Mouse (Mus musculus) neural tube, embryonic 12.5 days (tissue): ENCODE data around the gene Zbtb1. TPM values are rescaled to one million over a fixed set of nuclear protein-coding genes. Genes with fewer than 3 reads are reported as not detected.

Experiments used
- ATAC-seq: fragments of 200-750 bp; cut with Nextera tagmentation; 2 replicates; pipeline ENCODE4 v1.8.0; 2017; ENCODE audit warnings: low read depth, mild to moderate bottlenecking, moderate TSS enrichment, moderate library complexity; ENCODE audit not compliant: low FRiP score
- H3K27ac ChIP-seq: fragments of 300-500 bp; sonication (generic); 2 replicates; pipeline ENCODE4 v1.5.1; 2016
- H3K27me3 ChIP-seq: fragments of 300-500 bp; sonication (generic); replicated peaks from 2 replicates; pipeline ENCODE4 v1.6.1; 2016; ENCODE audit warnings: mild to moderate bottlenecking
- H3K36me3 ChIP-seq: fragments of 300-500 bp; sonication (generic); 2 replicates; pipeline ENCODE4 v1.6.1; 2016; ENCODE audit warnings: mild to moderate bottlenecking
- H3K4me1 ChIP-seq: fragments of 300-500 bp; sonication (generic); 2 replicates; pipeline ENCODE4 v1.6.1; 2016
- H3K4me2 ChIP-seq: fragments of 300-500 bp; sonication (generic); replicated peaks from 2 replicates; pipeline ENCODE4 v1.6.1; 2016; ENCODE audit warnings: mild to moderate bottlenecking
- H3K4me3 ChIP-seq: fragments of 300-500 bp; sonication (generic); 2 replicates; pipeline ENCODE4 v1.5.1; 2016
- H3K9ac ChIP-seq: fragments of 300-500 bp; sonication (generic); 2 replicates; pipeline ENCODE4 v1.6.1; 2016; ENCODE audit warnings: mild to moderate bottlenecking
- H3K9me3 ChIP-seq: fragments of 300-500 bp; sonication (generic); 2 replicates; pipeline ENCODE4 v1.6.1; 2016; ENCODE audit warnings: mild to moderate bottlenecking
- WGBS: fragments of 180-500 bp; shearing (Covaris S2); methylation state at CpG from one replicate; pipeline ENCODE4 v1.1.7; 2016; 5-methylcytosine and 5-hydroxymethylcytosine counted together
- polyA plus RNA-seq: library from polyadenylated mRNA; unstranded; fragments of >200 nt; fragmentation: Nextera tagmentation; extraction: Ambion mirVana; gene quantifications from 2 replicates; pipeline ENCODE4 v1.2.1, GENCODE M21; 2016

Zbtb1 gene
- polyA plus RNA-seq, 1 experiment from 2014 or later, result 7.0 TPM

DNA sequence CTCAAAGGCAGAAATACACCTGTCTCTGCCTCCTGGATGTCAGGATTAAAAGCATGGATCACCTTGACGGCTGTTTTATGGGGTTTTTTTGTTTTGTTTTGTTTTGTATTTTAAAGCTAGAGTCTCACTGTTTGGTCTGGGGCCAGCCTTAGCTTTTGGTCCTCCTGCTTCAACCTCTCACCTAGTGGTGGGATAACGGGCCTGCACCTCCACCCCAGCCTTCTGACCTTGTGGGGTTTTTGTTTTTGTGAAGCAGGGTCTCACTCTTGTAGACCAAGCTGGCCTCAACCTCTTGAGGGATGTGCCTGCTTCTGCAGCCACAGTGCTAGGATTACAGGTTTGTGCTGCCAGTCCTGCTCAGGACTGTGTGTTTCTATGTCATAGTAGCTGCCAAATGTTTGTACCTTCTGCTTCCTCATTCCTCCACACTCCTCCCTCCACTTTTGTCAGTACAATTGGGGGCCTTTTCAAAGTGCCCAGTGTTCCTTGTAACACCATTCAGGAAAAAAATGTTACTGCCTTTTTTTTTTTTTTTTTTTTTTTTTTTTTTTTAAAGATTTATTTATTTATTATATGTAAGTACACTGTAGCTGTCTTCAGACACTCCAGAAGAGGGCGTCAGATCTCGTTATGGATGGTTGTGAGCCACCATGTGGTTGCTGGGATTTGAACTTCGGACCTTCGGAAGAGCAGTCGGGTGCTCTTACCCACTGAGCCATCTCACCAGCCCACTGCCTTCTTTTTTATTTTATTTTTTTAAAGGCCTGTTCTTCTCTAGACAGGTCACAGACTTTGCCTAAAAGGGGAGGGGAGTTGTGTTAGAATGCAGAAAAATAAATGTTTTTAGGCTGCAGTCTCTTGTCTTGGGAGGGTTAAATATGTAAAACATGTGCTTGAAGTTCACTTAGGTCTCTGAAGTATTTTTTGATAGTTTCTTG, 3.1 kb downstream of the Zbtb1 start:
- WGBS, result 70% methylated on average over 6 of the region's 7 CpGs
- no peaks in the 10 kb centered on the region for H3K36me3 ChIP-seq
- no peaks in the 10 kb centered on the region for H3K27me3 ChIP-seq
- no peak overlapping the region for H3K9ac ChIP-seq
- H3K27ac ChIP-seq, result no peak overlapping the region
- H3K4me2 ChIP-seq, result peak overlapping the region; percentile 87; the same call in 1 of the 2 replicates
- peaks cover 21% of the 10 kb centered on the region for H3K4me1 ChIP-seq
- H3K4me3 ChIP-seq, result no peak overlapping the region
- ATAC-seq, result no peak
- no peaks in the 10 kb centered on the region for H3K9me3 ChIP-seq

DNA sequence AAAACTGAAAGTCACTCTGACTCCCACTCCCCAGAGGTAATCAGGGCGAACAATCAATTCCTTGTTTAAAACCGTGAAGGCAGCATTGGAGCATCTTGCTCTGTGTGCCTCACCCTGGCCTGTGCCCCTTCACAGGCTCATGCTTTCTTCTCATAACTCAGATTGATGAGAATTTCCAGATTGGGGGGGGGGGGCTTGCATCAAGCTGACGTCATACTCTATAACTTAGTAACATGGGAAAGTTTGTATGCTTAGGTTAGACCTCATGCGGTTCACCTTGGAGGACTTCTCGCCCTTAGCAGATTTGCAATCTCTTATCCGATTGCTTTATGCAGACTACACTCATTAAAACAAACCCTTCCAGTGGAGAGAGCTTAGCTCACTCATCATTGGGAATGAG, 3.9 kb downstream of the Zbtb1 start:
- H3K4me1 ChIP-seq, result peaks cover 14% of the 10 kb centered on the region
- H3K4me3 ChIP-seq, result no peak overlapping the region
- H3K27me3 ChIP-seq, result no peaks in the 10 kb centered on the region
- H3K4me2 ChIP-seq, result no peak overlapping the region
- no peak for ATAC-seq
- no peaks in the 10 kb centered on the region for H3K9me3 ChIP-seq
- 61% methylated on average over 6 of the region's 6 CpGs for WGBS
- no peaks in the 10 kb centered on the region for H3K36me3 ChIP-seq
- no peak overlapping the region for H3K9ac ChIP-seq
- no peak overlapping the region for H3K27ac ChIP-seq

DNA sequence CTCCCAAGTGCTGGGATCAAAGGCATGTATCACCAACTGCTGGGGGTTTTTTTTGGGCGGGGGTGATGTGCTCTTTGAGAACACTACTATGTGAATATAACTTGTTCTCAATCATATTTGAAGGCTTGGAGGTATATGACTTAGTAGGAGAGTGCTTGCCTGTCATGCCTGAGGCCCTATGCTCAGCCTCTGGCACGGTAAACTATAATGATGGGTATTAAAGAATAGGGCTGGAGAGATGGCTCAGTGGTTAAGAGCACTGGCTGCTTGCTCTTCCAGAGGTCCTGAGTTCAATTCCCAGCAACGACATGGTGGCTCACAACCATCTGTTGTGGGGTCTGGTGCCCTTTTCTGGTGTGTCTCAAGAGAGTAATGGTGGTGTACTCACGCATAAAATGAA, 4.8 kb downstream of the Zbtb1 start:
- H3K27me3 ChIP-seq, result no peaks in the 10 kb centered on the region
- no peaks in the 10 kb centered on the region for H3K36me3 ChIP-seq
- peaks cover 14% of the 10 kb centered on the region for H3K4me1 ChIP-seq
- no peak overlapping the region for H3K9ac ChIP-seq
- H3K9me3 ChIP-seq, result no peaks in the 10 kb centered on the region
- no peak overlapping the region for H3K27ac ChIP-seq
- ATAC-seq, result no peak
- no peak overlapping the region for H3K4me3 ChIP-seq
- WGBS, result 76% methylated on average over 4 of the region's 4 CpGs
- no peak overlapping the region for H3K4me2 ChIP-seq

DNA sequence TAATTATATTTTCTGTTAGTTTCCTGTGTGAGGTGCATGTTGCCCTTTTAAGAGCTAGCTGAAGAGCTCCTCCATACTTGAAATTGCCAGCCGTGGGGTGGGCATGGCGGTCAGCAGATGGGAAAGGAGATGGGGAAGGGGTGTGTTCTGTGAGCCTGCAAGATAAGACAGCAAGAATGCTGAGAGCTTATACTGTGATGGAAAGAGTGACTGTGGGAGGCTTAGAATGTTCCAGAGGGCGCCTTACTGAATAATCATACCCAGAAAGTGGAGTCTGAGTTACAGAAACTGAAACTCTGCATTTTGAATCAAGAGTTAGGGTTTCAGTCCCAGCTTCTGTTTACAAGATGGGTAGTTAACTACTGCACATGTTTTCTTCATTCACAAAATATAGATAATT, 5.4 kb downstream of the Zbtb1 start:
- no peak overlapping the region for H3K27ac ChIP-seq
- no peak for ATAC-seq
- no peaks in the 10 kb centered on the region for H3K27me3 ChIP-seq
- H3K36me3 ChIP-seq, result no peaks in the 10 kb centered on the region
- H3K9ac ChIP-seq, result no peak overlapping the region
- no peak overlapping the region for H3K4me2 ChIP-seq
- peaks cover 14% of the 10 kb centered on the region for H3K4me1 ChIP-seq
- no peaks in the 10 kb centered on the region for H3K9me3 ChIP-seq
- 94% methylated on average over 3 of the region's 3 CpGs for WGBS
- H3K4me3 ChIP-seq, result no peak overlapping the region

- Histone ChIP-seq H3K4me3 (no peak overlapping the region), H3K4me1 (peaks cover 10% of the 10 kb centered on the region), H3K9ac (no peak overlapping the region), H3K36me3 (no peaks in the 10 kb centered on the region), H3K27me3 (no peaks in the 10 kb centered on the region), H3K27ac (no peak overlapping the region), H3K4me2 (no peak overlapping the region), H3K9me3 (no peaks in the 10 kb centered on the region)
- WGBS, result 43% methylated on average over 7 of the region's 7 CpGs
- ATAC-seq, result peak; percentile 61; the same call in 1 of the 2 replicates
Measured at GRCm38 (mm10) chr12:76376649-76377048, 6.6 kb downstream of the Zbtb1 start.

DNA sequence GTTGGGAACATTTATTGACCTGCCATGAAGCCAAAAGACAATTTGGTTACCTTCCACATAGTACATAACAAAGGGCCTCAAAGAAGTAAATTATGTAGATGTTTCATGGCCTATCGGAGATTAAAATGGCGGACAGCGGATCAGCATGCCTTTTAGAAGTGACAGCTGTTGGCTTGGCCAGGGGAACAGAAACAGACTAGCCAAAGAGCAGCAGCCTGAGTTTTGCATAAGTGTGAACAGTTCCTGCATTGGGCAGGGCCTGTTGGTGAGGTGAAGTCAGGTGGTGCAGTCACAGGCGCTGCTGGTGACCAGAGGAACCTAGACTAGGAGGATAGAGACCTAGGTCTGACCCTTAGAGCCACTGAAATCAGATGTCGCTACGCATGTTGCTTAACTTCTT, 7.0 kb downstream of the Zbtb1 start:
- Histone ChIP-seq H3K9ac (no peak overlapping the region), H3K27me3 (no peaks in the 10 kb centered on the region), H3K27ac (no peak overlapping the region), H3K4me2 (no peak overlapping the region), H3K4me3 (no peak overlapping the region), H3K9me3 (no peaks in the 10 kb centered on the region), H3K4me1 (peaks cover 6% of the 10 kb centered on the region), H3K36me3 (no peaks in the 10 kb centered on the region)
- ATAC-seq, result no peak
- 90% methylated on average over 6 of the region's 6 CpGs for WGBS

DNA sequence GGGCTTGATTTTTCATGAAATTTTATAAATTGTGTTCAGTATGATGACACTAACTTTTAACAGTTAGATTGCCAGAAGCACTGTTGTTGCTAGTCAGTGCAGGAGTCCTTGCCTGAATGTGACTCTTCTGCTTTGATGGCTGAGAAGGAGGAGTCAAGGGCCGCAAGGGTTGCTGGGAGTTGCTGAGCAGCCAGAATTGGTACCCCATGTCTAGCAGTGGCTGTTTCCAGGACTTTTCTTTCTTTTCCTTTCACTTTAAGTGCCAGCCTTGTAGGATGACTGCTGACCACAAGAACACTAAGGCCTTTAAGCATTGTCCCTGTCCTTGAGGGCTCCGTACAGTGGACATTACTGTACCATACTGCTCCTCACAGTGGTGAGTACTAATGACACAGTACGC, 7.7 kb downstream of the Zbtb1 start:
- H3K4me2 ChIP-seq, result no peak overlapping the region
- H3K4me3 ChIP-seq, result no peak overlapping the region
- 91% methylated on average over 3 of the region's 3 CpGs for WGBS
- no peaks in the 10 kb centered on the region for H3K27me3 ChIP-seq
- no peaks in the 10 kb centered on the region for H3K4me1 ChIP-seq
- ATAC-seq, result no peak
- no peak overlapping the region for H3K9ac ChIP-seq
- no peaks in the 10 kb centered on the region for H3K9me3 ChIP-seq
- H3K36me3 ChIP-seq, result no peaks in the 10 kb centered on the region
- H3K27ac ChIP-seq, result no peak overlapping the region

DNA sequence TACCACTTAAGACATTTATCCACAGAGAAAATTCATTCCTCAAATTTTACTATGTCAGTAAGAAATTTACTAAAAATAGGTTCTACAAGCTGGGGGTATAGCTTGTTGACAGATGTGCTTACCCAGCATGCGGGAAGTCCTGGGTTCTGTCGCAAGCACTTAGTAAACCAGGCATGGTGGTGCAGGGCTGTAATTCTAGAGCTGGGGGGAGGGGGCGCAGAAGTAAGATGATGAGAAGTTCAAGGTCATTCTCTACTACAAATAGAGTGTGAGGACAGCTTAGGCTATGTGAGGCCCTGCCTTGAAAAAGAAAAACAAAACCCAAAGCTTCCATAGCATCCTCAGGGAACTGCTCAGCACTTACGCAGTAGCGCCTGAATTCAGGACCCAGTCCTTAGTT, 8.5 kb downstream of the Zbtb1 start:
- WGBS, result 92% methylated on average over 5 of the region's 5 CpGs
- Histone ChIP-seq H3K4me3 (no peak overlapping the region), H3K36me3 (no peaks in the 10 kb centered on the region), H3K27ac (no peak overlapping the region), H3K27me3 (no peaks in the 10 kb centered on the region), H3K4me1 (no peaks in the 10 kb centered on the region), H3K9me3 (no peaks in the 10 kb centered on the region), H3K4me2 (no peak overlapping the region), H3K9ac (no peak overlapping the region)
- ATAC-seq, result no peak

- H3K4me1 ChIP-seq, result no peaks in the 10 kb centered on the region
- H3K27ac ChIP-seq, result no peak overlapping the region
- H3K36me3 ChIP-seq, result peaks cover 1% of the 10 kb centered on the region; the same call in 1 of the 2 replicates
- no peaks in the 10 kb centered on the region for H3K27me3 ChIP-seq
- WGBS, result 90% methylated on average over 7 of the region's 7 CpGs
- no peak overlapping the region for H3K4me2 ChIP-seq
- no peaks in the 10 kb centered on the region for H3K9me3 ChIP-seq
- no peak overlapping the region for H3K4me3 ChIP-seq
- no peak overlapping the region for H3K9ac ChIP-seq
- ATAC-seq, result no peak
Measured at GRCm38 (mm10) chr12:76380151-76380550, 10.1 kb downstream of the Zbtb1 start.

- Histone ChIP-seq H3K36me3 (peaks cover 20% of the 10 kb centered on the region), H3K9ac (no peak overlapping the region), H3K4me2 (no peak overlapping the region), H3K4me1 (peaks cover 2% of the 10 kb centered on the region; the same call in 1 of the 2 replicates), H3K27ac (no peak overlapping the region), H3K9me3 (no peaks in the 10 kb centered on the region), H3K27me3 (no peaks in the 10 kb centered on the region), H3K4me3 (no peak overlapping the region)
- ATAC-seq, result no peak
- 94% methylated on average over 8 of the region's 8 CpGs for WGBS
Measured at GRCm38 (mm10) chr12:76385342-76385741, 15.3 kb downstream of the Zbtb1 start.

DNA sequence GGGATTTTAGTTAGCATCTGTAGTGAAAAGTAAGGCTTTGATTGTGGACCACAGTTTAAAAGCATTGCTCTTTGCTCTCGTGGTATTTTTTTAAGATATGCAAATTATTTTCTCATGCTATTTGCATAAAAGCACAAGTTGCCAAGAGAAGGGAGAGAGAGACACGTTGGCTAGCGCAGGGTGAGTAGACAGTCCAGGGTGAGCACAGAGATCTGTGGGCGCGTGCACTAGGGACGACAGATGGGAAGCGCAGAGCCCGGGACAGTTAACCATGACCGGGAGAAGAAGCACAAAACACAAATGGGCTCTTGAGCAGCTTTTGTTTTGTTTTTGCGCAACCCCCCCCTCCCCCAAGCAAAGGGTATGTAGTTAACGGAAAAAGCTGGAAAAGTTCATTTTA, 18.7 kb downstream of the Zbtb1 start:
- Histone ChIP-seq H3K36me3 (peaks cover 20% of the 10 kb centered on the region), H3K4me1 (peaks cover 2% of the 10 kb centered on the region; the same call in 1 of the 2 replicates), H3K4me3 (no peak overlapping the region), H3K4me2 (no peak overlapping the region), H3K9ac (no peak overlapping the region), H3K27me3 (no peaks in the 10 kb centered on the region), H3K9me3 (no peaks in the 10 kb centered on the region), H3K27ac (no peak overlapping the region)
- 77% methylated on average over 11 of the region's 11 CpGs for WGBS
- no peak for ATAC-seq

DNA sequence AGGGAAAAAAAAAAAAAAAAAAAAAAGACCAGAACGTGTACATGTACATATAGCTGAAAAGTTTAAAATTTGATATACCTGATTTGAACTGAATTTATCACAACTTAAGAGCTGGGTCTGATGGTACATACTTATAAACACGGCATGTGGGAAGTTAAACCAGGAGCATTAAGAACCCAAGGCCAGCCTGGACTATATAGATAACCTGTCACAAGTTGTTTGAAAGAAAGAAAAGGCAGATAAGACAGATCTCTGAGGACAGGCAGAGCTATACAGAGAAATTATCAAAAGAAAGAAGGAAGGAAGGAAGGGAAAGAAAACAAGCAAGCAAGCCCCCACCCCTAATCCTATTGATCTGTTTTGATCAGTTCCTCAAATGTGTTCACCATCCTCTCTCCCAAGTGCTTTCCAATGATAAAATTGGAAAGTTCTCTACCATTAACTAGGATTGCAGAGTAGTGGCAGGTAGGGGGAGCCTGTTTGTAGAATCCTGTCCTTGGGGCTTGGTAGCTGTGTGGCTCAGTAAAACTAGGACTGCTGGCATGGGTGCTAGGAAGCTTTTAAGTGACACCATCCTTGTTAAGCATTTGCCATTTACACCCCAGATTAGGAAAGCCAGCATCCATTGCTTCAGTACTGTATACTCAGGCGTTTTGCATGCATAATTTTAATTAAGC, 21.7 kb downstream of the Zbtb1 start:
- Histone ChIP-seq H3K4me2 (no peak overlapping the region), H3K4me3 (no peak overlapping the region), H3K36me3 (peaks cover 4% of the 10 kb centered on the region), H3K9ac (no peak overlapping the region), H3K27ac (no peak overlapping the region), H3K9me3 (no peaks in the 10 kb centered on the region), H3K4me1 (peaks cover 2% of the 10 kb centered on the region; the same call in 1 of the 2 replicates), H3K27me3 (no peaks in the 10 kb centered on the region)
- ATAC-seq, result no peak
- WGBS, result 87% methylated on average over 3 of the region's 3 CpGs
